Mouse (Mus musculus) heart, postnatal 10 days (tissue): Measurements from ENCODE around the gene Gm21209. TPM values are rescaled to one million over a fixed set of nuclear protein-coding genes. Genes with fewer than 3 reads are reported as not detected.
"Not testable (repeated sequence)": the region's sequence is repeated elsewhere in the genome, so short reads cannot be mapped to it uniquely, and the experiment has no call there.

ENCODE experiments used
- DNase-seq, 2 experiments: peaks; one replicate each; pipeline ENCODE4 v3.0.0; 2021
- intact Hi-C: fragments of 180-260 bp; cut with DNase I; formaldehyde crosslinking; loops from one replicate; pipeline ENCODE4 v1.15.1; 2025
- total RNA-seq, 2 experiments: library from RNA; stranded (reverse); gene quantifications; 2 replicates each; pipeline ENCODE4 v1.2.3; 2021

Gm21209 gene
- total RNA-seq, result not detected

DNA sequence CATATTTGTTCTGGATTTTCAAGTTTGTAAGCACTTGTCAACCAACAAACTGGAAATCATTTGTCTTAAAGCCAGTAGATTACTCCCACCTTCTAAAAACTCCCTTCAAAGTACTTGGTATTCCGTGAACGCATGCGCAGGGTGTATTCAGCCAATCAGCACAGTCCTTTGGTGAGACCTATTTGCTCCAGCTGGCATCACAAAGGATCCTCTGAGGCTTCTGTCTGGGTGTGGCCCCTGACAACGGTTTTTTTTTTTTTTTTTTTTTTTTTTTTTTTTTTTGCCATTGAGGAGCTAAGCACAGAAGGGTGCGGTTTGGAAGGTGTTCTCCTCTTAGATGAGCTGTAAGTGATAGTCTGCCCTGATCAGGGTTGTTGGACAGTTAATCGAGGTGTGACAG is at the start of gene Gm21209:
Gm21209 (plus strand) TSS at position 301 of the 400 bp plus-strand sequence.
- DNase-seq, intact Hi-C loops: not testable (repeated sequence)
